In the genomic region with DNA sequence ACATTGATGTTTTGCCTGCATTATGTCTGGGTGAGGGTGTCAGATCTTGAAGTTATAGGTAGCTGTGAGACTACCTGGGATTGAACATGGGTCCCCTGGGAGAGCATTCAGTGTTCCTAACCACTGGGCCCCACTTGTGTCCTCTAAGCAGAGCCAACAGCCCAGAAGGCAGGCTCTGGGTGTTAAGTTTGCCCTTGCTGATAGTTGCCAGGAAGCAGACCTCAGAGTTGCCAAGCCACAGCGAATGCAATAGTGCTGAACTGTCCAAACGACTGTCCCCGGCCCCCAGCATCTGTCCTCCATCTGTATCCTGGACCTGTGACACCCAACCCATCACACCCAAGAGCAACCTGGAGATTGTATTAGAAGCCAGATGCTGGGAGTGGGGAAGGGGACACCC, we compare ENCODE assay signal across 18 mouse cellular contexts. TPM values are rescaled to one million over a fixed set of nuclear protein-coding genes. Genes with fewer than 3 reads are reported as not detected.
"Had no signal": no experiment of that assay in that cellular context is flagged by ENCODE, and none has a peak within 500 bp of the region (broad histone marks: within the 10 kb centered on the region; RNA-seq: fewer than 3 reads in every experiment).

No protein-coding gene starts in this region.

- H3K9ac ChIP-seq: lung, embryonic 14.5 days; midbrain, embryonic 12.5 days; neural tube, embryonic 13.5 days; neural tube, embryonic 15.5 days had no signal

- ATAC-seq: midbrain, embryonic 16.5 days had no signal

- H3K27me3 ChIP-seq: neural tube, embryonic 13.5 days; neural tube, embryonic 15.5 days had no signal

- H3K4me3 ChIP-seq: midbrain, embryonic 10.5 days; midbrain, embryonic 12.5 days; myocyte; neural tube, embryonic 13.5 days; neural tube, embryonic 15.5 days had no signal

- DNase-seq: lung, adult 18-20 months; lung, embryonic 14.5 days; lung, postnatal 10 days; lung, postnatal 4 days; midbrain, embryonic 14.5 days; retina, postnatal 1 day; right cerebral cortex, adult 18-20 months; right cerebral cortex, postnatal 25 days; right cerebral cortex, postnatal 4 days; spleen, adult 18-20 months had no signal

- H3K36me3 ChIP-seq: neural tube, embryonic 15.5 days had no signal

- H3K9me3 ChIP-seq: midbrain, embryonic 10.5 days; midbrain, embryonic 12.5 days; neural tube, embryonic 13.5 days; neural tube, embryonic 15.5 days had no signal

- H3K4me2 ChIP-seq: lung, embryonic 14.5 days; midbrain, embryonic 12.5 days; neural tube, embryonic 13.5 days; neural tube, embryonic 15.5 days had no signal

- H3K27ac ChIP-seq: midbrain, embryonic 10.5 days; midbrain, embryonic 12.5 days had no signal

RNA-seq across cellular contexts. Expression of a gene that starts 31.8 kb away (rescaled TPM):
- total RNA-seq: megakaryocyte, adult 5-6 weeks; megakaryocyte-erythroid progenitor cell, adult 5-6 weeks had no signal
- polyA plus RNA-seq: lung, embryonic 14.5 days had no signal
